Mouse (Mus musculus) frontal cortex, postnatal 10 days (tissue): ENCODE data around the gene Adam25.
"Not testable (repeated sequence)": the region's sequence is repeated elsewhere in the genome, so short reads cannot be mapped to it uniquely, and the experiment has no call there.

ENCODE experiments used
- DNase-seq, 2 experiments: peaks; one replicate each; pipeline ENCODE4 v3.0.0; 2022; ENCODE audit warnings: low spot score in 2 of 2, mixed read lengths in 1 of 2

Adam25 gene

DNA sequence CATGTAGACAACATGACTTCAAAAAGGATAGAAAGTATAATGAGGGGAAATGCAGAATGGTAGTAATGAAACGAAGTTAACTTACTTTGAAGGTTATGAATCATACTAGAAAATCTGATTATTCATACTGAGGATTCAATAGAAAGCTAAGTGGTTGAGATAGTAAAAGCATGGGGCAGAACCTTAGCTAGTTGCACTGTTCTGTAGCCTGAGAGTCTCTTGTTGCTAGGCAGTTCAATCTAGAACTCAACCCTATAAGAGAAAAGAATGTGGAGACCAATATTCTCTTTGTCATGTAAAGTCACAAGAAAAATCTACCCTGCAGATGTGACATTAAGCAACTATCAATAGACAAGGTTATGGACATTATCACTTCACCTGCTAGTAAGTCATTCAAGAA, at the start of gene Adam25:
Adam25 (plus strand) TSS at position 301 of the 400 bp plus-strand sequence.
- not testable (repeated sequence) for DNase-seq

DNA sequence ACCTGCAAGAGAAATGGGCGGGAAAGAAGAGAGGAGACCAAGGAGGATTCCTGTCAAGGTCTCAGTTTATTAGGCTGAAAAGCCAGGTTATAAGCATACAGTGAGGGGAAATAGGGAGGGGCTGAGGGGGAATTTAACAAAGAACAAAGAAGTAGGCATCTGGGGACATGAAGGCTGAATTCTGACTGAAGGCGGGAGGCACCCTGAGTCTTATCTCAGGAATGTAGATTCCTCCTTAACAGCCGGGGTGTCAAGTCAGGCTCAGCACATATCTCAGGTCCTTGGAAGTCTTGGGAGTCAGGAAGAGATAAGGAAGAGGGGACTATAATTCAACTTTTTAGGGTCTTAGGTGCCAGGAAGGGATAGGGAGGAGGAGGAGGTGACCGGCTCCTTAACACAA, 36.6 kb upstream of the Adam25 start:
- DNase-seq = not testable (repeated sequence)

DNA sequence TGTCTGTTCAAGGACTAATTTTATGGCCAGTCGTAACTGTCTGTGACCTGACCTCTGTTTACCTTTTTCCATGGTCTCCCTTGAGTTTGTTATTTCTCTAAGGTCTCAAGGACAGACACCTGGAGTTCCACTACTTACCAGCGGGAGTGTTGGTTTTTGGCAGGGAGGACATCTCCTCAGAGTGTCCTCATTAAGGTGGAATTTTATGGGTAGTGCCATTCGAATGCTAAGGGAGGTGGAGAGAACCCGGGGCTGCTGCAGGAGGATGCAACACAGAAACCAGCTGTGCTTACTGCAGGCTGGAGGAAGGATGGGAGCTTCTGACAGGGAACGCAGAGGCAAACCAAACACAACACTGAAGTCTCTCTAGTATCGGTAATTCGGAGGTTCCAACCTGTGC, 36.0 kb upstream of the Adam25 start:
- DNase-seq = no peak

DNA sequence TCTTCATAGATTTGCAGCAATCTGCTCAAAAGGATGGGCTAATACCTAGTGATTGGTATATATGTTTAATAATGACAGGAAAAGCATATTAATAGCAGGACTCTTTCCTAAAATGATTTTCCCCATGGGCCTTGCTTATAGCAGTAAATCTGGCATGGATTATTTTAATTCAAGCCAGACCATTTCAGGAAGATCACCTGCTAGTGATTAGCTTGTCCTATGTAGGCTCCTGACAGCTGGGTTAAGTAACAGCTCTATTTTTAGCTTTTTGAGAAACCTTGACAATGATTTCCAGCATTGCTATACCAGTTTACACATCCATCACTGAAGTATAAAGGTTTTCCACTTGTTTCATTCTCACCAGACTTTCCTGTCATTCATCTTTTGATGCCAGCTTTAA, 31.3 kb downstream of the Adam25 start:
- no peak for DNase-seq

DNA sequence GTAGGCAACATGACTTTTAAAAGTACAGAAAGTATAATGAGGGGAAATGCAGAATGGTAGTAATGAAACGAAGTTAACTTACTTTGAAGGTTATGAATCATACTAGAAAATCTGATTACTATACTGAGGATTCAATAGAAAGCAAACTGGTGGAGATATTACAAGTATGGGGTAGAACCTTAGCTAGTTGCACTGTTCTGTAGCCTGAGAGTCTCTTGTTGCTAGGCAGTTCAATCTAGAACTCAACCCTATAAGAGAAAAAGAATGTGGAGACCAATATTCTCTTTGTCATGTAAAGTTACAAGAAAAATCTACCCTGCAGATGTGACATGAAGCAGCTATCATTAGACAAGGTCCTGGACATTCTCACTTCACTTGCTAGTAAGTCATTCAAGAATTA, 41.0 kb downstream of the Adam25 start, which contains the start of gene Adam20:
Adam20 (plus strand) TSS at position 301 of the 400 bp plus-strand sequence.
- DNase-seq = not testable (repeated sequence)

DNA sequence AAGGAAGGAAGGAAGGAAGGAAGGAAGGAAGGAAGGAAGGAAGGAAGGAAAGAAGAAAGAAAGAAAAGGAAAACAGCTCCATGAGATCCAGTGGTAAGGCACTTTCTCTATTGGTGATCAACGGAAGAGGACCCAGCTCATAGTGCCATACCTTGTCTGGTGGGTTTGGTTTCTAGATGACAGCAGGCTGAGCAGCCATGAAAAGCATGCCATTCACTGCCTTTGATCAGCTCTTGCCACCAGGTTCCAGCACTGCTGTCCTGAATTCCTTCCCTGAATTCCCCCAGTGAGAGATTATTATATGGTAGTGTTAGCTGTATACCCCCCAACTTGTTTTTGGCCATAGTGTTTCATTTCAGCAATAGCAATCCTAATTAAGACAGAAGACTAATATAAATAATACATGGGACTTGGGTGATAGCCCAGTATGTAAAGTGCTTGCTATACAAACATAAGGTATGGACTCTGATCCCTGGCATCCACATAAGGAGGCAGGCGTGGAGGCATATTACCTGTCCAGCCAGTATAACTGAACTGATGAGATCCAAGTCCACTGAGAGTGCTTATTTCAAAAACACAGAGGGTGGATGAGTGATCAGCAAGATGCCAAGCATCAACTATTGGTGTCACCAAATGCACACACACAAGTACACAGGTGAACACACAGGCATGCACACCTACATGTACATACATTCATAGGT, 51.5 kb downstream of the Adam25 start:
- no peak for DNase-seq
